Mouse (Mus musculus): ENCODE results near the gene Rbsn. TPM values are rescaled to one million over a fixed set of nuclear protein-coding genes. Genes with fewer than 3 reads are reported as not detected.

Rbsn gene
- polyA plus RNA-seq, 1 experiment, result 0.12 TPM

DNA sequence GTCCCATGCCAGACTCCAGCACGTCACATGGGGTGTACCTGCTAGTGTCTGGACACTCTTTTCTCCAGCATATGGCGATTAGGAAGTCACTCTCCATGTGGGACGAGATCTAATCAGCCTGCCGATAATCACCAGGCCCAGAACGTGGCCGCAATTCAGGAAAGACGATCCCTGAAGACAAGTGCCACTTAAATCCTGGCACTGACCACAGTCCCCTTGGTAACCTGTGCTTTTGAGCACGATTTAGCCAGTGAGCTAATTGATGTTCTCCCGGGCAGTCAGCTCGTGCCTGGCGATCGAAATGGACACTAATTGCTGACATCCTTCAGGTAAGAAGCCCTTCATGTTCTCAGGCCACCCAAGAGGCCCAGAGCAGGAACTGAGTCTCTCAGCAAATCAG is 20.3 kb upstream of the Rbsn start:
- no peaks in the 10 kb centered on the region; the same call in 1 of the 2 replicates for H3K27me3 ChIP-seq (ENCODE audit: control insufficient read depth)
- no peak for TF ChIP-seq TAL1 (IDR thresholded peaks at IDR 0.05; ENCODE audit: low read length)

DNA sequence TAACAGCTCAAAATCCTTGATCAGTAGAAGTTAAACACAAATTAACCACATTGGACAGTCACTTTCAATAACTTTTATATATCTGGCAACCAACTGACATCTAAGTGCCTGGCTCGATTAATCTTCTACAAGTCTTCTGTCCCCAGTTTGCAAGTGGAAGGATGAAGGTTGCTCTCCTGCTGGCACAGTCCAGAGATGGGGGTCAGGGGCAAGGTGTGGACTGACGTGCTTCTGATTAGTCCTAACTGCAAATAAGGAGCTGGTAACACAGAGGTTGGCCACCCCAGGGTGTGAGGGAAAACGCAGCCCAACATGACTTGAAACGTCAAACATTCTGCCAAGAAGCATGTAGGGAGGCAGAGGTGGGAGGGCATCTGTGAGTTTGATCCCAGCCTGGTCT is 17.0 kb upstream of the Rbsn start:
- Histone ChIP-seq H3K4me3 (replicated peaks) (no peak overlapping the region), H3K4me1 (ENCODE audit: control insufficient read depth) (no peaks in the 10 kb centered on the region), H3K9me3 (ENCODE audit: control insufficient read depth, low read length) (no peaks in the 10 kb centered on the region), H3K27me3 (ENCODE audit: control insufficient read depth) (no peaks in the 10 kb centered on the region), H3K36me3 (ENCODE audit: control insufficient read depth) (no peaks in the 10 kb centered on the region)
- TF ChIP-seq TAL1 (IDR thresholded peaks at IDR 0.05; ENCODE audit: low read length) (no peak), GATA1 (IDR thresholded peaks at IDR 0.05; ENCODE audit: low read length) (no peak)

More for the DNA sequence above, 20.3 kb upstream of the Rbsn start:
- H3K36me3 ChIP-seq (ENCODE audit: control insufficient read depth), result no peaks in the 10 kb centered on the region
- H3K4me3 ChIP-seq (replicated peaks), result no peak overlapping the region
- no peaks in the 10 kb centered on the region for H3K4me1 ChIP-seq (ENCODE audit: control insufficient read depth)
- no peaks in the 10 kb centered on the region for H3K9me3 ChIP-seq (ENCODE audit: control insufficient read depth, low read length)

DNA sequence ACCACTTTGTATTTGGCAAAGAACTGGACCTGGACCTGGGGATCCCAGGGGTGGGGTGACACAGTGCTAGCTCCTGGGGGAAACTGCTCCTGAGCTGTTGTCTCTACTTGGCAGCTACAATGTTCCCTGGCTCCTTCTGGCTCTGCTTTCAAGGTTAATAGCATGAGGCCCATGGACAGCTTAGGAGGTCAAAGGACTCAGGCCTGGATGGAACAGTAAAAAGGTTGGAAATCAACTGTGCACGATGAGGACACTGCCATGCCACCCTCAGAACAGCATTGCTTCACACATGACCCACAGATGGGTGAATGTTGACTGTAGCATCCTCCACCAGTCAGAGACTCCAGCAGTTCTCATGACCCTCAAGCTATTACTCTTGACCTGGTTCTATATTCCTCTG is 16.6 kb upstream of the Rbsn start:
- no peak for TF ChIP-seq TAL1 (IDR thresholded peaks at IDR 0.05; ENCODE audit: low read length)
- TF ChIP-seq GATA1 (IDR thresholded peaks at IDR 0.05; ENCODE audit: low read length), result no peak
- no peak overlapping the region for H3K4me3 ChIP-seq (replicated peaks)
- no peaks in the 10 kb centered on the region for H3K9me3 ChIP-seq (ENCODE audit: control insufficient read depth, low read length)
- no peaks in the 10 kb centered on the region for H3K4me1 ChIP-seq (ENCODE audit: control insufficient read depth)
- no peaks in the 10 kb centered on the region for H3K36me3 ChIP-seq (ENCODE audit: control insufficient read depth)
- no peaks in the 10 kb centered on the region for H3K27me3 ChIP-seq (ENCODE audit: control insufficient read depth)

DNA sequence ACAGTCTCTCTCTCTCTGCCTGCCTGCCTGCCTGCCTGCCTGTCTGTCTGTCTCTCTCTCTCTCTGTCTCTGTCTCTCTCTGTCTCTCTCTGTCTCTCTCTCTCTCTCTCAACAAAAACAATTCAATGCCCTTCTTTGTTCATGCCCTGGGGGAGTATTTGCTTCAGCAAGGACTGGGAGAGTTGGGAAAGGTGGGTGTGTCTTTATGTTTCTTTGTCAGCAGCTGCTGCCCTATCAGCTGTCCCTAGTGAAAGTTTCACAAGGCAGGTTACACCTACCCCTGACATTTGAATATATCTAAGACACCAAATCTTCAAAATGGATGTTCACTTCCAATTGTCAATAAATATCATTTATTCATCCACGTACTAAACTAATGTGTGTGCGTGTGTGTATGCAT is 14.9 kb upstream of the Rbsn start:
- Histone ChIP-seq H3K4me1 (ENCODE audit: control insufficient read depth) (no peaks in the 10 kb centered on the region), H3K27me3 (ENCODE audit: control insufficient read depth) (no peaks in the 10 kb centered on the region), H3K36me3 (ENCODE audit: control insufficient read depth) (no peaks in the 10 kb centered on the region), H3K9me3 (ENCODE audit: control insufficient read depth, low read length) (no peaks in the 10 kb centered on the region), H3K4me3 (replicated peaks) (no peak overlapping the region)
- TF ChIP-seq GATA1 (IDR thresholded peaks at IDR 0.05; ENCODE audit: low read length) (no peak), TAL1 (IDR thresholded peaks at IDR 0.05; ENCODE audit: low read length) (no peak)

DNA sequence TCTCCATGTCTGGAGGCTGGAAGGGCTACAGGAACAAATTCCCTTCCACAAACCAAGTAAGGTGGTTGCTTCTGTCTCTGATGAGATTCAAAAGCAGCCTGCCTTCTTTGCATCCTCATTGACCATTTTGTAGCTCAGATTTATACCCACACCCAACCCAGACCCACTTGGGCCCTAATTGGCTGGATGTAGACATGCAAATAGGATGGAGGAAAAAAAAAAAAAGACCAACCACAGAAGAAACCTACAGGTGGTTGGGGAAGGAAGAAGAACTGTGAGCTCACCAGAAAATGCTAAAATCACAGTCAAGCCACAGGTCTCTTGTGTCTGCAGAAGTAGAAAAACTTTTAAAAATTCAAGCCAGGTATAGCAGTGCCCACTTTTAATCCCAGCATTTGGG is 14.4 kb upstream of the Rbsn start:
- H3K27me3 ChIP-seq (ENCODE audit: control insufficient read depth), result no peaks in the 10 kb centered on the region
- H3K9me3 ChIP-seq (ENCODE audit: control insufficient read depth, low read length), result no peaks in the 10 kb centered on the region
- H3K4me1 ChIP-seq (ENCODE audit: control insufficient read depth), result no peaks in the 10 kb centered on the region
- no peak for TF ChIP-seq GATA1 (IDR thresholded peaks at IDR 0.05; ENCODE audit: low read length)
- no peak for TF ChIP-seq TAL1 (IDR thresholded peaks at IDR 0.05; ENCODE audit: low read length)
- no peak overlapping the region for H3K4me3 ChIP-seq (replicated peaks)
- H3K36me3 ChIP-seq (ENCODE audit: control insufficient read depth), result no peaks in the 10 kb centered on the region

DNA sequence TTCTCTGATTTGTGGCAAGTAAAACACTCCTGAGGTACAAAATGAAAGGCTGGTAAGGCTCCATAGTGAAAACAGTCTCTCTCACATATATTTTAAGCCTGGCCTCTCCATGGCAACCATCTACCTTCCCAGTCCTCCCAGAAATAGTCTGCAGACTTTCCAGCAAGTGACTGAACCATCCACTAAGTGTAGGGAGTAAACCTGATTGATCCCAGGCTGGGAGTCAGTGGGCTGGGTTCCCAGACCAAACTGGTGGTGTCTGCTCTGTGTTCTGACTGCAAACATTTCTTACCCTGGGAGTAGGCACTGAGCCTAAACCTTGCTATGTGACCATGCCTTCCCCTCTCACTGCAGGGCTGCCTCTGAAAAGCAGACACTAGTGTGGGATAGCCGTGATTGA is 10.3 kb upstream of the Rbsn start:
- Histone ChIP-seq H3K4me1 (ENCODE audit: control insufficient read depth) (peaks cover 6% of the 10 kb centered on the region), H3K4me3 (replicated peaks) (no peak overlapping the region), H3K9me3 (ENCODE audit: control insufficient read depth, low read length) (no peaks in the 10 kb centered on the region), H3K36me3 (ENCODE audit: control insufficient read depth) (no peaks in the 10 kb centered on the region), H3K27me3 (ENCODE audit: control insufficient read depth) (no peaks in the 10 kb centered on the region)
- TF ChIP-seq TAL1 (IDR thresholded peaks at IDR 0.05; ENCODE audit: low read length) (no peak), GATA1 (IDR thresholded peaks at IDR 0.05; ENCODE audit: low read length) (no peak)

DNA sequence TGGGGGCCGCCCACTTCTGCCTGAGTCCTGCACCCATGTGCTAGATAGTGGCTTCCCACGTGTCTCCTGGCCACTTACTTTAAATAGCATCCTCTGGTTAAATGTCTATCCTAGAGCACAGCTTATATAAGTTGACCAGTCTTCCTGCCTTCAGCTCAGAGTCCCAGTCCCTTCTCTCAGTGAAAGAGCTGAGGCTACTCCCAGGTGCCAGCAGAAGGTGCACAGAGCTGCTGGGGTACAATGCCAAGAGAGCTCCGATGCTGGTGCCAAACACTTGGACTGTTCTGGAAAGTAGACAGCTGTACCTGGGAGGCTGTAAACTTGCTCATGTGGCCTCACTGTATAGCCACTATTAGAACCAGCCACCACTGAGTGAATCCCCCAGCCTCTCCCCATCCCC is 7.3 kb upstream of the Rbsn start:
- Histone ChIP-seq H3K36me3 (ENCODE audit: control insufficient read depth) (no peaks in the 10 kb centered on the region), H3K27me3 (ENCODE audit: control insufficient read depth) (no peaks in the 10 kb centered on the region), H3K9me3 (ENCODE audit: control insufficient read depth, low read length) (no peaks in the 10 kb centered on the region), H3K4me3 (replicated peaks) (no peak overlapping the region), H3K4me1 (ENCODE audit: control insufficient read depth) (peaks cover 6% of the 10 kb centered on the region)
- TF ChIP-seq TAL1 (IDR thresholded peaks at IDR 0.05; ENCODE audit: low read length) (no peak), GATA1 (IDR thresholded peaks at IDR 0.05; ENCODE audit: low read length) (no peak)

DNA sequence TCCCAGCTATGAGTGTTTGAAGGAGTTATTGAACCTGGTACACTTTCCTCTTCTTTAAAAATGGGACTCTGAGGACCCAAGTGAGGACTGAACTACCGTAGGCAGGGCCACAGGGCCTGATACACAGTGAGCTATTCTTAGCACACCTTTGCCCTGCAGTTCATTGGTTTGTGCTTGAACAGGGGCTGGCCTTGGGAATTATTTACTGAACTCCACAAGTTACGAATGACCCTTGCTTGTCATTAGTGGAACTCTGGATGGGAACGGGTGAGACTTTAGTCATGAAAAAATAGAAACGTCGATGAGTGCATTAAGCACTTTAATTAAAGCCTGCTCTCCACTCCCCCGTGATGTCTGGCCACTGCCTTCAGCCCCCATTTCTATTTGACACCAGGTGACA is 6.9 kb upstream of the Rbsn start:
- TF ChIP-seq GATA1 (IDR thresholded peaks at IDR 0.05; ENCODE audit: low read length) (no peak), TAL1 (IDR thresholded peaks at IDR 0.05; ENCODE audit: low read length) (no peak)
- Histone ChIP-seq H3K36me3 (ENCODE audit: control insufficient read depth) (no peaks in the 10 kb centered on the region), H3K4me1 (ENCODE audit: control insufficient read depth) (peaks cover 6% of the 10 kb centered on the region), H3K4me3 (replicated peaks) (no peak overlapping the region), H3K27me3 (ENCODE audit: control insufficient read depth) (no peaks in the 10 kb centered on the region), H3K9me3 (ENCODE audit: control insufficient read depth, low read length) (no peaks in the 10 kb centered on the region)

DNA sequence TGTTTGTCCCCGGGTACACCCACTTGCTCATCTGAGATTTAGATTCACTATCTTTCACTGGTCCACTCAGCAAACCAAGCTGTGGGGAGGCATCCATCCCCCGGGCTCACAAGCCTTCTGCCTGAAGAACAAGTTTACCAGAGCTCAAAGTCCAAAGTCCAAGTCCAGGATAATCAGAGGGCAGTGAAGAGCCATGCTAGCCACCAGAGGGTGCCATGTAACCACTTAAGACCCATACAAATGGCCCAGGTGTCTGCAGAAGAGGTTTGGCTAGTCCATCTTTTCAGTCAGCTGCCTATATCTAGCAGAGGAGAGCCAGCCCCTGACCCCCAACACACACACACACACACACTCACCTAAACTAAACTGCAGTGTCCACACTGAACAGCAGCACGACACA is 4.7 kb upstream of the Rbsn start:
- no peak overlapping the region for H3K4me3 ChIP-seq (replicated peaks)
- H3K4me1 ChIP-seq (ENCODE audit: control insufficient read depth), result peaks cover 20% of the 10 kb centered on the region
- no peaks in the 10 kb centered on the region for H3K36me3 ChIP-seq (ENCODE audit: control insufficient read depth)
- TF ChIP-seq GATA1 (IDR thresholded peaks at IDR 0.05; ENCODE audit: low read length), result no peak
- H3K27me3 ChIP-seq (ENCODE audit: control insufficient read depth), result no peaks in the 10 kb centered on the region
- H3K9me3 ChIP-seq (ENCODE audit: control insufficient read depth, low read length), result no peaks in the 10 kb centered on the region

DNA sequence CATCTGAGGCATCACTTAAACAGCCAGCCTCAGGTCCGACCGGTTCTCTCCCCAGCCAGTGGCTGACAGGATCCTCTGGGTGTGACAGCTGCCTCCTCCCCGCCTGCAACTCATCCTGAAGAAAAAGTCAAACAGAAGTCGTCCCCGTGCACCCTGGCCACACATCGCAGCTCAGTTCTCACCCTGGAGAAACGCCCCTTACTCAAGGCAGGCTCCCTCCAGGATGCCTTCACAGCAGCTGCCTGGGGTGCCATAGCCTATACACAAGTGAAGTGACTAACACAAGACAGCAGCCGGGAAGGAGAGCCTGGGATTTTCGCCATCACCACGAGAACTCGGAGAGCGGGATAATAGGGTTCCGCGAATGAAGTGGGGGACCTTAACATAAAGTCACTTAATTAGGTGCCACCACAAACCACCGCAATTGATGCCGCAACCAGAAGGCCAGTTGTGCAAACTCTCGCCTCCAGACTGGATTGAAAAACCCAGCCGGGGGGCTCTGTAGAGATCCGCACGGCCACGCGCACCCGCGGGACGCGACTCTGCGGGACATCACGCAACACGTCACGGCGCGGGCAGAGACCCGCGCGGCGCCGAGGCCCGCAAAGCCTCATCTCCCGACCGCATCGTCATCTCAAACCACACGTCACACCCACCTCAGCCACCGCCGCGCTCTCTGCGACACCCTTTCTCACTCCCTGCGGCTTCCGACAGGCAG is 511 bp downstream of the Rbsn start:
- Histone ChIP-seq H3K4me1 (ENCODE audit: control insufficient read depth) (peaks cover 30% of the 10 kb centered on the region), H3K9me3 (ENCODE audit: control insufficient read depth, low read length) (no peaks in the 10 kb centered on the region), H3K4me3 (replicated peaks) (peak overlapping the region; percentile 80), H3K36me3 (ENCODE audit: control insufficient read depth) (peaks cover 22% of the 10 kb centered on the region), H3K27me3 (ENCODE audit: control insufficient read depth) (no peaks in the 10 kb centered on the region)
- TF ChIP-seq TAL1 (IDR thresholded peaks at IDR 0.05; ENCODE audit: low read length) (no peak), GATA1 (IDR thresholded peaks at IDR 0.05; ENCODE audit: low read length) (no peak)

Data from erythroblast, embryonic 14.5 days (primary cell).